Mouse (Mus musculus) CD4-positive, CD25-positive, alpha-beta regulatory T cell (primary cell): ENCODE measurements around the gene Wtip. TPM values are rescaled to one million over a fixed set of nuclear protein-coding genes. Genes with fewer than 3 reads are reported as not detected.

Experiments used
- polyA plus RNA-seq: library from polyadenylated mRNA; unstranded; fragments of 100-300 nt; shearing (Covaris generic); gene quantifications from one replicate; pipeline ENCODE4 v1.2.1, GENCODE M21; 2017

Wtip gene
- not detected for polyA plus RNA-seq

DNA sequence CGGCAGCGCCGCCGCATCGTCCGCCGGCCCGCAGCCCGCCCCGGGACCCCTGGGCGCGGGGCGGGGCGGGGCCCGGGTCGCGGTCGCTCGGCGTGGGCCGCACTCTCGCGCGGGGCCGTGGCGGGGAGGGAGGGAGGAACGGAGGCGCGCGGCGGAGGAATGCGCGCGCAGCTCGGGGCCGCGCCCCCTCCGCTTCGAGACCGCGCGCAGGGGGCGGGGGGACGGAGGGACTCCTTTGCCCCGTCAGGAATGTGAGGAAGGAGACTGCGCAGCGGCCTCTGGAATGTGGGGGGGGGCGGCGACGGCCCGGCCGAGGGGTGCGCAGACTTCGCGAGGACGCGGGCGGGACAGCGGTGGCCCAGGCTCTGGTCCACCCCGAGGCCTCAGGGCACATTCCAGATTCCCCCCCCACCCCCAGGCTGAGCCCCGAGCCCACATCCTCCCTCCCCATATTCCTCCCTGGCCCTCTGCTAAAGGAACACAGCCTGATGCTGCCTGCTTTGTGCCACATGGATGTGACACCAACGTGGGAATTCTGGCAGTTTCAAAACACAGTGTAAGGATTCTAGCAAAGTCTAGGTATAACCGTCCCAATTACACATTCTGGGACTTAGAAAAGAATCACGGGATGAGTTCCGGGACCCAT lies at the start of gene Wtip:
Gene Wtip (minus strand): TSS at position 152 of the 646 bp plus-strand sequence.

GRCm38 (mm10) chr7:34169454-34169853 lies 36.4 kb upstream of the Wtip start, which contains the start of gene Uba2:
Gene Uba2 (minus strand): TSS chr7:34169599.

DNA sequence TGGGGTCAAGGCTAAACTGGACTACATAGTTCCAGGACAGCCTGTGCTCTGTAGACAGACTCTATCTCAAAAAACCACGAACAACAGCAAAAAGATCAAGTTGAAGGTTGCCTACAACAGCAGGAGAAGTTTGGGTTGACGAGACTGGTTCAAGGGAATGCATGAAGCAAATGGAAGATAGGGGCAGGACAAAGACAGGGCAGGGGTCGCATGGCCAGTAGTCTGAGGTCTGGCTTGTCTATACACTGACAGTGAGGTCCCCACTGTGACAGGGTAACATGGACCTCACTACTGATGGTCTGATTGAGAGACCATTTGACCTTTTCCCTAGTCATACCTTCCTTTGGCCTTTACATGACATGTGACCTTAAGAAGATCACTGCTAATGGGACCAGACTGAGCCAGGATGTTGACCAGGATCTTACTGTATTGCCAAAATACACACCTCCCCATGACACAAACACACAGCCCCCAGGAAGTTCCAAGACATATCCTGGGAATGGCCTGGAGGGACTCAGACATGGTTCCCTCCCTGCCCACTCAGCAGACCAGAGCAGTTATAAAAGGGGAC lies 38.1 kb downstream of the Wtip start, which contains the start of gene Scgb1b30:
Gene Scgb1b30 (plus strand): TSS at position 521 of the 571 bp plus-strand sequence.

Other genes starting within 250 kb of the Wtip start
- gene Scgb2b26, start 188.2 kb downstream of the Wtip start, polyA plus RNA-seq, result not detected
- gene Scgb2b27, start 119.3 kb downstream of the Wtip start, polyA plus RNA-seq, result not detected
- not detected for gene Scgb1b27, start 111.8 kb downstream of the Wtip start, polyA plus RNA-seq
- gene Scgb1b30, start 37.8 kb downstream of the Wtip start, polyA plus RNA-seq, result not detected
- gene Uba2, start 36.3 kb upstream of the Wtip start, polyA plus RNA-seq, result 145 TPM
- gene Pdcd2l, start 63.4 kb upstream of the Wtip start, polyA plus RNA-seq, result 51.7 TPM
- 266 TPM for gene Gpi1, start 97.1 kb upstream of the Wtip start, polyA plus RNA-seq
- 0.95 TPM for gene Gm6096, start 117.8 kb upstream of the Wtip start, polyA plus RNA-seq
- 27.3 TPM for gene 4931406P16Rik, start 180.3 kb upstream of the Wtip start, polyA plus RNA-seq